Mouse (Mus musculus): ENCODE measurements at regions not wholly inside any gene's neighbourhood (a gene's known extent, or its start where the extent isn't known, plus 50 kb on each side); places are given as distances from the start of the nearest gene placed in this dataset.
"Not testable (repeated sequence)": the region's sequence is repeated elsewhere in the genome, so short reads cannot be mapped to it uniquely, and the experiment has no call there.

- no peak for DNase-seq
Measured at GRCm38 (mm10) chr3:41504867-41505266, 50.7 kb upstream of the Jade1 start.

- no peak for DNase-seq
Measured at GRCm38 (mm10) chr3:41502161-41502560, 53.4 kb upstream of the Jade1 start.

GRCm38 (mm10) chr3:41501639-41502038 is 53.9 kb upstream of the Jade1 start:
- DNase-seq: not testable (repeated sequence)

- DNase-seq: no peak
Measured at GRCm38 (mm10) chr3:41501124-41501523, 54.4 kb upstream of the Jade1 start.

GRCm38 (mm10) chr3:41499680-41500079 is 55.9 kb upstream of the Jade1 start:
- no peak for DNase-seq

GRCm38 (mm10) chr3:41498791-41499190 is 56.7 kb upstream of the Jade1 start:
- peak; percentile 53 to 58 for DNase-seq

- no peak for DNase-seq
Measured at GRCm38 (mm10) chr3:41497771-41498170, 57.8 kb upstream of the Jade1 start.

GRCm38 (mm10) chr3:41496931-41497710 is 58.4 kb upstream of the Jade1 start:
- peak in 1 of 2 experiments; percentile 28 for DNase-seq

- no peak for DNase-seq
Measured at GRCm38 (mm10) chr3:41495893-41496292, 59.6 kb upstream of the Jade1 start.

- no peak for DNase-seq
Measured at GRCm38 (mm10) chr3:41495097-41495496, 60.4 kb upstream of the Jade1 start.

- DNase-seq: no peak
Measured at GRCm38 (mm10) chr3:41493472-41493871, 62.1 kb upstream of the Jade1 start.

- no peak for DNase-seq
Measured at GRCm38 (mm10) chr3:41492727-41493392, 62.7 kb upstream of the Jade1 start.

- no peak for DNase-seq
Measured at GRCm38 (mm10) chr3:41492031-41492726, 63.4 kb upstream of the Jade1 start.

- DNase-seq: no peak
Measured at GRCm38 (mm10) chr3:41491185-41491584, 64.3 kb upstream of the Jade1 start.

GRCm38 (mm10) chr3:41489998-41490397 is 65.5 kb upstream of the Jade1 start:
- DNase-seq: no peak

GRCm38 (mm10) chr3:41489571-41489970 is 66.0 kb upstream of the Jade1 start:
- DNase-seq: no peak

- no peak for DNase-seq
Measured at GRCm38 (mm10) chr3:41488229-41488774, 67.2 kb upstream of the Jade1 start.

- DNase-seq: no peak
Measured at GRCm38 (mm10) chr3:41484920-41485319, 70.6 kb upstream of the Jade1 start.

- peak in 1 of 2 experiments; percentile 11 for DNase-seq
Measured at GRCm38 (mm10) chr3:41483582-41483981, 71.9 kb upstream of the Jade1 start.

GRCm38 (mm10) chr3:41482881-41483494 is 72.5 kb upstream of the Jade1 start:
- no peak for DNase-seq

- no peak for DNase-seq
Measured at GRCm38 (mm10) chr3:41480186-41480585, 75.3 kb upstream of the Jade1 start.

- no peak for DNase-seq
Measured at GRCm38 (mm10) chr3:41478971-41479370, 76.6 kb upstream of the Jade1 start.

GRCm38 (mm10) chr3:41476516-41476915 is 79.0 kb upstream of the Jade1 start:
- no peak for DNase-seq

Measured in kidney, postnatal 4 days (tissue).